Mouse (Mus musculus) forebrain, embryonic 11.5 days (tissue): ENCODE results near the gene Zfp616. TPM values are rescaled to one million over a fixed set of nuclear protein-coding genes. Genes with fewer than 3 reads are reported as not detected.

Source experiments
- ATAC-seq: fragments of 200-750 bp; cut with Nextera tagmentation; replicated peaks from 2 replicates; pipeline ENCODE4 v1.8.0; 2017; ENCODE audit warnings: moderate TSS enrichment; ENCODE audit not compliant: low FRiP score
- DNase-seq: peaks from one replicate; pipeline ENCODE4 v3.0.0-alpha.2; 2017; ENCODE audit warnings: low spot score
- H3K27ac ChIP-seq: fragments of 300-500 bp; sonication (generic); 2 replicates; pipeline ENCODE4 v1.5.1; 2014; ENCODE audit warnings: low read depth, low read length
- H3K27me3 ChIP-seq: fragments of 300-500 bp; sonication (generic); 2 replicates; pipeline ENCODE4 v1.6.1; 2014; ENCODE audit warnings: mild to moderate bottlenecking, low read length, mixed read lengths; ENCODE audit not compliant: control insufficient read depth, insufficient read depth
- H3K36me3 ChIP-seq: fragments of 300-500 bp; sonication (generic); 2 replicates; pipeline ENCODE4 v1.6.1; 2014; ENCODE audit warnings: mild to moderate bottlenecking, low read length, moderate library complexity, mixed read lengths; ENCODE audit not compliant: control insufficient read depth, insufficient read depth
- H3K4me1 ChIP-seq: fragments of 300-500 bp; sonication (generic); replicated peaks from 2 replicates; pipeline ENCODE4 v1.6.1; 2014; ENCODE audit warnings: low read length, mixed read lengths; ENCODE audit not compliant: control insufficient read depth, insufficient read depth
- H3K4me2 ChIP-seq: fragments of 300-500 bp; sonication (generic); 2 replicates; pipeline ENCODE4 v1.6.1; 2014; ENCODE audit warnings: low read depth, mild to moderate bottlenecking, low read length, moderate library complexity, mixed read lengths; ENCODE audit not compliant: severe bottlenecking
- H3K4me3 ChIP-seq: fragments of 300-500 bp; sonication (generic); 2 replicates; pipeline ENCODE4 v1.5.1; 2014; ENCODE audit warnings: low read depth, low read length
- H3K9ac ChIP-seq: fragments of 300-500 bp; sonication (generic); 2 replicates; pipeline ENCODE4 v1.6.1; 2014; ENCODE audit warnings: low read length
- H3K9me3 ChIP-seq: fragments of 300-500 bp; sonication (generic); 2 replicates; pipeline ENCODE4 v1.6.1; 2016; ENCODE audit warnings: low read length, mixed read lengths; ENCODE audit not compliant: control insufficient read depth
- WGBS: fragments of 180-500 bp; shearing (Covaris S2); extraction: QIAGEN DNeasy Blood & Tissue Kit; methylation state at CpG from one replicate; pipeline ENCODE4 v1.1.7; 2014; 5-methylcytosine and 5-hydroxymethylcytosine counted together
- polyA plus RNA-seq: library from polyadenylated mRNA; unstranded; fragments of >200 nt; fragmentation: Nextera tagmentation; extraction: Ambion mirVana; gene quantifications from 2 replicates; pipeline ENCODE4 v1.2.1, GENCODE M21; 2014

Gene Zfp616
- polyA plus RNA-seq = not detected in 2 replicates

GRCm38 (mm10) chr11:74069655-74070054 lies at the start of gene Zfp616:
Gene Zfp616 (plus strand): TSS chr11:74069955.
- H3K27me3 ChIP-seq = no peaks in the 10 kb centered on the region
- WGBS = 96% methylated on average over 1 of the region's 1 CpGs
- H3K36me3 ChIP-seq = no peaks in the 10 kb centered on the region
- H3K4me2 ChIP-seq = no peak within 1 kb of the TSS
- no peaks in the 10 kb centered on the region; the same call in 1 of the 2 replicates for H3K9me3 ChIP-seq
- no peak within 1 kb of the TSS for H3K9ac ChIP-seq
- H3K4me1 ChIP-seq = no peaks in the 10 kb centered on the region
- H3K4me3 ChIP-seq = no peak within 1 kb of the TSS
- no peak for DNase-seq
- no peak for ATAC-seq
- H3K27ac ChIP-seq = no peak within 1 kb of the TSS

- Histone ChIP-seq H3K27me3 (no peaks in the 10 kb centered on the region), H3K9me3 (peaks cover 9% of the 10 kb centered on the region; the same call in 1 of the 2 replicates), H3K36me3 (no peaks in the 10 kb centered on the region), H3K4me1 (no peaks in the 10 kb centered on the region), H3K27ac (no peak overlapping the region), H3K9ac (no peak overlapping the region), H3K4me2 (no peak overlapping the region), H3K4me3 (no peak overlapping the region)
- ATAC-seq (no peak), DNase-seq (no peak)
- 75% methylated on average over 3 of the region's 3 CpGs for WGBS
Measured at GRCm38 (mm10) chr11:74051347-74051746, 18.4 kb upstream of the Zfp616 start.

GRCm38 (mm10) chr11:74056451-74056850 lies 13.3 kb upstream of the Zfp616 start, which contains the start of the genes Olfr139 and Olfr399:
Gene Olfr139 (minus strand): TSS chr11:74056551.
Gene Olfr399 (minus strand): TSS chr11:74056615.
- ATAC-seq = no peak
- Histone ChIP-seq H3K9me3 (peaks cover 12% of the 10 kb centered on the region; the same call in 1 of the 2 replicates), H3K36me3 (no peaks in the 10 kb centered on the region), H3K27ac (no peak within 1 kb of the TSS), H3K4me2 (no peak within 1 kb of the TSS), H3K9ac (no peak within 1 kb of the TSS), H3K27me3 (no peaks in the 10 kb centered on the region), H3K4me3 (no peak within 1 kb of the TSS), H3K4me1 (no peaks in the 10 kb centered on the region)
- DNase-seq = no peak
- WGBS = 90% methylated on average over 2 of the region's 2 CpGs

GRCm38 (mm10) chr11:74100724-74101123 lies 31.0 kb downstream of the Zfp616 start:
- DNase-seq (no peak), ATAC-seq (no peak)
- no peak overlapping the region for H3K4me2 ChIP-seq
- H3K27me3 ChIP-seq = no peaks in the 10 kb centered on the region
- no peaks in the 10 kb centered on the region; the same call in none of the 2 replicates for H3K9me3 ChIP-seq
- WGBS = 82% methylated on average over 2 of the region's 2 CpGs
- H3K4me3 ChIP-seq = no peak overlapping the region
- H3K4me1 ChIP-seq = no peaks in the 10 kb centered on the region
- H3K36me3 ChIP-seq = no peaks in the 10 kb centered on the region
- H3K27ac ChIP-seq = no peak overlapping the region
- H3K9ac ChIP-seq = no peak overlapping the region

- Histone ChIP-seq H3K36me3 (no peaks in the 10 kb centered on the region), H3K27me3 (no peaks in the 10 kb centered on the region), H3K4me3 (no peak overlapping the region), H3K27ac (no peak overlapping the region), H3K4me2 (no peak overlapping the region), H3K4me1 (no peaks in the 10 kb centered on the region), H3K9ac (no peak overlapping the region), H3K9me3 (no peaks in the 10 kb centered on the region; the same call in none of the 2 replicates)
- DNase-seq (no peak), ATAC-seq (no peak)
- 49% methylated on average over 2 of the region's 2 CpGs for WGBS
Measured at GRCm38 (mm10) chr11:74101507-74101906, 31.8 kb downstream of the Zfp616 start.

- Histone ChIP-seq H3K4me1 (no peaks in the 10 kb centered on the region), H3K27ac (no peak overlapping the region), H3K9ac (no peak overlapping the region), H3K4me2 (no peak overlapping the region), H3K9me3 (peaks cover 1% of the 10 kb centered on the region), H3K4me3 (no peak overlapping the region), H3K36me3 (no peaks in the 10 kb centered on the region), H3K27me3 (no peaks in the 10 kb centered on the region)
- ATAC-seq (no peak), DNase-seq (no peak)
- 44% methylated on average over 5 of the region's 5 CpGs for WGBS
Measured at GRCm38 (mm10) chr11:74105066-74105465, 35.3 kb downstream of the Zfp616 start.

GRCm38 (mm10) chr11:74113412-74113811 lies 43.7 kb downstream of the Zfp616 start, which contains the start of gene Olfr401:
Gene Olfr401 (plus strand): TSS chr11:74113712.
- Histone ChIP-seq H3K27me3 (no peaks in the 10 kb centered on the region), H3K4me3 (no peak within 1 kb of the TSS), H3K9ac (no peak within 1 kb of the TSS), H3K36me3 (no peaks in the 10 kb centered on the region), H3K4me2 (no peak within 1 kb of the TSS), H3K4me1 (no peaks in the 10 kb centered on the region), H3K9me3 (peaks cover 4% of the 10 kb centered on the region), H3K27ac (no peak within 1 kb of the TSS)
- DNase-seq = no peak
- no peak for ATAC-seq

Other genes starting within 250 kb of the Zfp616 start
- not detected in 2 replicates for gene Olfr393, start 218.5 kb upstream of the Zfp616 start, polyA plus RNA-seq
- not detected in 2 replicates for gene Olfr394, start 179.2 kb upstream of the Zfp616 start, polyA plus RNA-seq
- gene Olfr395, start 160.7 kb upstream of the Zfp616 start, polyA plus RNA-seq = not detected in 2 replicates
- gene Olfr23, start 133.3 kb upstream of the Zfp616 start, polyA plus RNA-seq = not detected in 2 replicates
- not detected in 2 replicates for gene Olfr397, start 109.1 kb upstream of the Zfp616 start, polyA plus RNA-seq
- not detected in 2 replicates for gene Olfr398, start 79.5 kb upstream of the Zfp616 start, polyA plus RNA-seq
- gene Olfr139, start 13.4 kb upstream of the Zfp616 start, polyA plus RNA-seq = not detected in 2 replicates
- gene Olfr399, start 13.3 kb upstream of the Zfp616 start, polyA plus RNA-seq = not detected in 2 replicates
- gene Olfr401, start 43.8 kb downstream of the Zfp616 start, polyA plus RNA-seq = not detected in 2 replicates
- not detected in 2 replicates for gene Olfr402, start 83.6 kb downstream of the Zfp616 start, polyA plus RNA-seq
- gene Olfr403, start 116.3 kb downstream of the Zfp616 start, polyA plus RNA-seq = not detected in 2 replicates
- not detected in 2 replicates for gene Olfr43, start 141.4 kb downstream of the Zfp616 start, polyA plus RNA-seq
- not detected in 2 replicates for gene Olfr406, start 189.9 kb downstream of the Zfp616 start, polyA plus RNA-seq
- not detected in 2 replicates for gene Olfr59, start 213.8 kb downstream of the Zfp616 start, polyA plus RNA-seq